Mouse (Mus musculus) G1E (cell line): Measurements from ENCODE around the gene Dusp18. TPM values are rescaled to one million over a fixed set of nuclear protein-coding genes. Genes with fewer than 3 reads are reported as not detected.
A peak's percentile ranks its signal among the peaks of the same experiment; 100 is the strongest.

ENCODE experiments used
- ATAC-seq: 2 replicates; pipeline ENCODE4 v1.8.0; 2016; ENCODE audit warnings: mild to moderate bottlenecking; ENCODE audit not compliant: insufficient number of reproducible peaks, poor library complexity, low FRiP score, severe bottlenecking; ENCODE audit errors: extremely low read depth
- DNase-seq: peaks from one replicate; pipeline ENCODE4 v3.0.0; 2012; ENCODE audit warnings: low spot score
- H3K27me3 ChIP-seq: 2 replicates; pipeline ENCODE4 v1.6.1; 2012; ENCODE audit warnings: mild to moderate bottlenecking, low read length, inconsistent platforms; ENCODE audit not compliant: insufficient read depth
- H3K36me3 ChIP-seq: replicated peaks from 2 replicates; pipeline ENCODE3; 2012; ENCODE audit warnings: mild to moderate bottlenecking, inconsistent platforms
- H3K4me1 ChIP-seq: 2 replicates; pipeline ENCODE4 v1.6.1; 2012; ENCODE audit warnings: low read depth, low read length, inconsistent platforms, mixed read lengths; ENCODE audit not compliant: insufficient read depth
- H3K4me3 ChIP-seq: 2 replicates; pipeline ENCODE4 v1.5.1; 2012; ENCODE audit warnings: low read depth, mild to moderate bottlenecking, inconsistent platforms, low read length, moderate library complexity, mixed read lengths
- H3K9me3 ChIP-seq: replicated peaks from 2 replicates; pipeline ENCODE4 v1.6.1; 2012; ENCODE audit warnings: inconsistent platforms
- CTCF ChIP-seq: IDR thresholded peaks from 2 replicates; pipeline ENCODE4 v1.5.1; 2012; ENCODE audit warnings: low read depth, low read length, inconsistent platforms, mixed read lengths
- GATA1 ChIP-seq: IDR thresholded peaks from 2 replicates; pipeline ENCODE4 v1.6.1; 2012; ENCODE audit warnings: borderline replicate concordance, low read length, inconsistent platforms, mixed read lengths
- GATA2 ChIP-seq: IDR thresholded peaks from 2 replicates; pipeline ENCODE4 v1.6.1; 2012; ENCODE audit warnings: low read depth, low read length, inconsistent platforms, borderline replicate concordance
- POLR2AphosphoS5 ChIP-seq: IDR thresholded peaks from 2 replicates; pipeline ENCODE4 v1.6.1; 2012; ENCODE audit warnings: low read depth, low read length, inconsistent platforms; ENCODE audit not compliant: insufficient replicate concordance
- TAL1 ChIP-seq: conservative IDR thresholded peaks from 2 replicates; pipeline ENCODE4 v1.6.1; 2012; ENCODE audit warnings: low read depth, low read length, inconsistent platforms, mixed read lengths
- polyA plus RNA-seq: library from polyadenylated mRNA; stranded (reverse); fragments of >175 nt; gene quantifications from 2 replicates; pipeline ENCODE4 v1.2.3, GENCODE M21; 2012
- total RNA-seq, 2 experiments: library from RNA; stranded (forward) in 1 of 2; stranded (reverse) in 1 of 2; fragments of 200-1000 nt in 1 of 2; fragments of >200 nt in 1 of 2; fragmentation: Nextera tagmentation in 1 of 2; gene quantifications; 2 replicates each; pipeline ENCODE4 v1.2.3; 2014 to 2017

The Dusp18 gene
- total and polyA plus RNA-seq, 3 experiments = 0.11 TPM; not detected in 2

- peaks cover 3% of the 10 kb centered on the region; the same call in 1 of the 2 replicates for H3K4me1 ChIP-seq
- peaks cover 26% of the 10 kb centered on the region; the same call in 1 of the 2 replicates for H3K27me3 ChIP-seq
- ATAC-seq (no peak), DNase-seq (no peak)
- 0 out of 2 replicates have a peak overlapping the region, but pooled peaks have one; percentile 11 for H3K4me3 ChIP-seq
- no peaks in the 10 kb centered on the region for H3K36me3 ChIP-seq
- H3K9me3 ChIP-seq = peaks cover 9% of the 10 kb centered on the region
- TF ChIP-seq CTCF = no peak
- TF ChIP-seq GATA1 = no peak
- TF ChIP-seq TAL1 = no peak
- no peak for TF ChIP-seq POLR2AphosphoS5
- no peak for TF ChIP-seq GATA2
Observed at GRCm38 (mm10) chr11:3912100-3912874, 17.2 kb downstream of the Dusp18 start.

GRCm38 (mm10) chr11:3912875-3913271 is 17.8 kb downstream of the Dusp18 start:
- peaks cover 9% of the 10 kb centered on the region for H3K9me3 ChIP-seq
- DNase-seq = no peak
- H3K4me3 ChIP-seq = 0 out of 2 replicates have a peak overlapping the region, but pooled peaks have one; percentile 11
- H3K4me1 ChIP-seq = peaks cover 3% of the 10 kb centered on the region; the same call in 1 of the 2 replicates
- no peaks in the 10 kb centered on the region for H3K36me3 ChIP-seq
- no peak for TF ChIP-seq GATA2
- no peak for TF ChIP-seq POLR2AphosphoS5
- TF ChIP-seq CTCF = no peak
- TF ChIP-seq TAL1 = no peak
- no peak for TF ChIP-seq GATA1
- ATAC-seq = no peak
- peaks cover 23% of the 10 kb centered on the region; the same call in 1 of the 2 replicates for H3K27me3 ChIP-seq

DNA sequence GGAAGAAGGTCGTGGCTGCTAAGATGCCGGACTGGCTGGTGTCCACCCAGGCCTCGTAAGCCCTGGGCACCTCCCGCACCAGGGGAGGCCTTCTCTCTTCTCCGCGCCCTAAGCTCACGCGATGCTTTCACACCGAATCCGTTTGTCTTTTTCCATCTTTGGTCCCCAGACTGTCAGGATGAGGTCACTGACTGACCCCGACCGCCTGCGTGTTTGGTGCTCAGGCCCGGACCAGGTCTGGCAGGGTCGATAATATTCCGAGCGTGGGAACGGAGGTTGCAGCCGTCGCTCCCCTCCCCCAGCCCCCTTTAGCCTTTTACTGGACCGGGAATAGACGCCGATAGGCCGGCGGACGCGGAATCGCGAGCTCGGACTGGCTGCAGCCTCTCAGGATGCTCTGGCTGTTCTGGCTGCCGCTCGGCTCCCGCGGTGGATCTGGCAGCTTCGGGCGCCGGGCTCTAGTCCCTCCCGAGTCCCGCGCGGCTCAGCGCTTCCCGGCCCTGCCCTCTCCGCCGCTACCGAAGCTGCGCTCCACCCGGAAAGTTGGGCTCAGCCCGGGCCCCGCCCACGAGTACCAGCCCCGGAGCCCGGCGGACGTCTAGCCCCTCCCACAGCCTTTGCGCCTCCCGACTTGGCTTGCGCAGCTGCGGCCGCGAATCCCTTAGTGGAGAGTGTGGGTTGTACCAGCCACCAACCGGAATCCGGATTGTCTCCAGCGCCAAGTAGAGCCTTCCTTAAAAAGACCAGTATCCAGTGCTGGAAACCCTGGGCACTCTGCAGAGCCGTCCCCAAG is 18.5 kb downstream of the Dusp18 start:
- no peak for TF ChIP-seq GATA1
- TF ChIP-seq POLR2AphosphoS5 = no peak
- TF ChIP-seq GATA2 = no peak
- no peak for TF ChIP-seq TAL1
- TF ChIP-seq CTCF = no peak
- peaks cover 3% of the 10 kb centered on the region; the same call in 1 of the 2 replicates for H3K4me1 ChIP-seq
- no peaks in the 10 kb centered on the region for H3K36me3 ChIP-seq
- no peak overlapping the region for H3K4me3 ChIP-seq
- DNase-seq = no peak
- no peak for ATAC-seq
- peaks cover 23% of the 10 kb centered on the region; the same call in 1 of the 2 replicates for H3K27me3 ChIP-seq
- H3K9me3 ChIP-seq = peaks cover 9% of the 10 kb centered on the region

GRCm38 (mm10) chr11:3914109-3914840 is 19.2 kb downstream of the Dusp18 start, which contains the start of gene Slc35e4:
Gene Slc35e4, minus strand, starts transcription at chr11:3914664.
- no peaks in the 10 kb centered on the region for H3K36me3 ChIP-seq
- TF ChIP-seq GATA2 = no peak
- peak; percentile 37; the same call in 1 of the 2 replicates for TF ChIP-seq CTCF
- ATAC-seq (no peak), DNase-seq (no peak)
- H3K4me3 ChIP-seq = no peak within 1 kb of the TSS
- peaks cover 3% of the 10 kb centered on the region; the same call in 1 of the 2 replicates for H3K4me1 ChIP-seq
- peaks cover 23% of the 10 kb centered on the region; the same call in 1 of the 2 replicates for H3K27me3 ChIP-seq
- H3K9me3 ChIP-seq = peaks cover 9% of the 10 kb centered on the region

DNA sequence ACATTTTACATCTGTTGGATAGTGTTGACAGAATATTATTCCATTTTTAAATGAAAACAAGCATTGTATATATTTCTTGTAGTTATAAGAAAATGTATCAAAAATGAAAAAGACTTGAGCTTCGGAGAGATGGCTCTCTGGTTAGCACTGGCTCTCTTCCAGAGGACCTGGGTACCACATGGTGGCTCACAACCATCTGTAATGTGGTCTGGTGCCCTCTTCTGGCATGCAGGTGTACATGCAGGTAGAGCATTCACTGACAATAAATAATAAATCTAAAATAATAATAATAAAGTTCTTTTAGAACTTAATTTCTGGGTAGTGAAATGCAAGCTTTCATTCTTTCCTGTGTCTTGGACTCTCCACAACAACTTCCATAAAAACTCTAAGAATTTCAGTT is 23.7 kb downstream of the Dusp18 start:
- TF ChIP-seq GATA1 (no peak), POLR2AphosphoS5 (no peak), CTCF (no peak), GATA2 (no peak), TAL1 (no peak)
- no peak overlapping the region for H3K4me3 ChIP-seq
- no peak for ATAC-seq
- no peak for DNase-seq
- H3K27me3 ChIP-seq = peaks cover 14% of the 10 kb centered on the region; the same call in 1 of the 2 replicates
- peaks cover 7% of the 10 kb centered on the region for H3K9me3 ChIP-seq
- no peaks in the 10 kb centered on the region for H3K36me3 ChIP-seq
- H3K4me1 ChIP-seq = 0 out of 2 replicates have a peak, but pooled peaks cover 3% of the 10 kb centered on the region
